Mouse (Mus musculus): ENCODE measurements around the gene Tspan5. TPM values are rescaled to one million over a fixed set of nuclear protein-coding genes. Genes with fewer than 3 reads are reported as not detected.

Gene Tspan5
- total and polyA plus RNA-seq, 3 experiments, result 28.1 to 35.1 TPM; not detected in 1

DNA sequence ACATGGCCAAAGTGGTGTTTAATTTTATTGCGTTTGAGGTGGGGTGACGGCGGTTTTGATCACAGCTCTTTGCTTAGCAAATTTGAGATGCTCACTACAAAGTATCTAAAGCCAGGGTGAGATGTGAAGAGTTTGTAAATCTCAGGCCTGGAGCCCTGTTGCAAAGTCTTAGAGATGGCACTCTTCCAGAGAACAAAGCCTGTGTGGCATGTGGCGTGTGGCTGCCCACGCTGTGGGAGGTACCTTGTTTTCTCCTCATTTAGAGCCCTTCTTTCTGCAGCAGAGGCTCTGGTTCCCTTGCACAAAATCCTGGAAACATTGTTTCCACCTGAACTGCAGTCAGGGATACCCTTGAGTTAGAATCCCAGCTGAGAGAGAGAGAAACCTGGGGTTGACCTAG, 6.2 kb upstream of the Tspan5 start:
- no peak for DNase-seq (ENCODE audit: low read depth, low spot score)
- TF ChIP-seq MYB (IDR thresholded peaks at IDR 0.05; ENCODE audit: low read depth, low read length), result no peak
- no peak for TF ChIP-seq CTCF (IDR thresholded peaks at IDR 0.05 in 2 of 3, conservative IDR thresholded peaks at IDR 0.05 in 1 of 3; ENCODE audit: control insufficient read depth in 1 of 3, insufficient read depth in 1 of 3, low read depth in 2 of 3, low read length in 3 of 3, poor library complexity in 1 of 3, severe bottlenecking in 1 of 3)
- no peak for TF ChIP-seq NELFE (IDR thresholded peaks at IDR 0.05; ENCODE audit: low read depth, low read length)
- TF ChIP-seq MAFK (IDR thresholded peaks at IDR 0.05; ENCODE audit: borderline replicate concordance, low read depth, low read length), result no peak
- no peak for TF ChIP-seq CHD2 (IDR thresholded peaks at IDR 0.05; ENCODE audit: low read length)
- no peak for TF ChIP-seq TAL1 (IDR thresholded peaks at IDR 0.05; ENCODE audit: low read length)
- TF ChIP-seq MEF2A (IDR thresholded peaks at IDR 0.05; ENCODE audit: extremely low read depth, insufficient replicate concordance, low read depth, low read length, poor library complexity, severe bottlenecking), result no peak
- no peak for TF ChIP-seq JUND (IDR thresholded peaks at IDR 0.05; ENCODE audit: low read depth, low read length)
- TF ChIP-seq ELF1 (IDR thresholded peaks at IDR 0.05; ENCODE audit: low read depth, low read length), result no peak
- TF ChIP-seq GABPA (IDR thresholded peaks at IDR 0.05; ENCODE audit: low read depth, low read length), result no peak
- no peak for TF ChIP-seq MAZ (IDR thresholded peaks at IDR 0.05; ENCODE audit: low read depth, low read length)
- no peak for TF ChIP-seq KAT2A (conservative IDR thresholded peaks at IDR 0.05; ENCODE audit: low read depth, low read length)
- no peak for TF ChIP-seq MYC (IDR thresholded peaks at IDR 0.05; ENCODE audit: low read depth, low read length)
- no peak for TF ChIP-seq E2F4 (IDR thresholded peaks at IDR 0.05; ENCODE audit: borderline replicate concordance, low read depth, low read length)
- TF ChIP-seq USF2 (IDR thresholded peaks at IDR 0.05; ENCODE audit: borderline replicate concordance in 1 of 2, insufficient read depth in 1 of 2, low read depth in 1 of 2, low read length in 2 of 2), result no peak
- no peak for TF ChIP-seq MAX (IDR thresholded peaks at IDR 0.05; ENCODE audit: low read length)
- no peak for TF ChIP-seq USF1 (IDR thresholded peaks at IDR 0.05; ENCODE audit: low read depth, low read length)
- H3K27me3 ChIP-seq (ENCODE audit: control insufficient read depth in 1 of 2, insufficient read depth in 2 of 2, low read length in 2 of 2), result no peaks in the 10 kb centered on the region

DNA sequence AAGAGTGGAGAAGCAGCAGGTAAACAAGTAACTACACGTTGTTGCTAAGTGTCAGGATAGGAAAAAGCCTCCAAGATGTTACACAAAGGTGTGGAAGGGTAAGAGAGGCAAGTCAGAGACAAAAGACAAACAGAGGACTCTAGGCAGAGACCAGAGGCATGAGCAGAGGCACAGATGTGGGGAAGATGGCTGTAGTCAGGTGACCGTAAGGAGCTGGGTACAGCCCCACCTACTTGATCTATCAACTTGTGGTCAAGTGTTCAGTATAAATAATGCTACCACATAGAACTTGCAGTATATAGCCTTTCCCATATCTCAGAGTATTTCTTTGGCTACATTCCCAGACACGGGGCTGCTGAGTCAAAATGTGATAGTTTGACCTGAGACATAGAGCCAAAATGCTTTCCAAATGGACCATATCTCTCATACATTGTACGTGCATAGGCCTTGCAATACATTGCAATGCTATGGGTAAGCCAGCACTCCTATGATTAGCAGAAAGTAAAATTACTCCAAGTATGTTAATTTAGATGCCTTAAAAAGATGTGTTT, 2.8 kb upstream of the Tspan5 start:
- peak; percentile 61 for DNase-seq (ENCODE audit: low read depth, low spot score)
- Histone ChIP-seq H3K79me2 (ENCODE audit: control insufficient read depth, insufficient read depth, low read length, poor library complexity) (peaks cover 19% of the 10 kb centered on the region), H3K27me3 (ENCODE audit: control insufficient read depth in 1 of 2, insufficient read depth in 2 of 2, low read length in 2 of 2) (no peaks in the 10 kb centered on the region), H3K4me1 (ENCODE audit: control insufficient read depth in 1 of 2, insufficient read depth in 2 of 2, low read length in 2 of 2) (peaks cover 20 to 35% of the 10 kb centered on the region in 2 experiments), H3K36me3 (ENCODE audit: control insufficient read depth in 1 of 2, insufficient read depth in 2 of 2, low read length in 2 of 2) (peaks cover 0 to 28% of the 10 kb centered on the region in 2 experiments; a peak in 2 of 4 replicates), H3K9ac (ENCODE audit: control insufficient read depth, low read depth, low read length, poor library complexity, severe bottlenecking) (no peak overlapping the region), H3K4me3 (ENCODE audit: control insufficient read depth in 1 of 2, insufficient read depth in 1 of 2, low read depth in 2 of 2, low read length in 2 of 2) (no peak overlapping the region), H3K9me3 (replicated peaks; ENCODE audit: insufficient read depth, low read length) (no peaks in the 10 kb centered on the region), H3K27ac (ENCODE audit: control insufficient read depth, low read depth, low read length) (peak overlapping the region; percentile 59)
- TF ChIP-seq UBTF (IDR thresholded peaks at IDR 0.05; ENCODE audit: borderline replicate concordance, insufficient read depth, low read depth, low read length) (no peak), ETS1 (IDR thresholded peaks at IDR 0.05; ENCODE audit: low read depth, low read length) (peak; percentile 75), RCOR1 (IDR thresholded peaks at IDR 0.05; ENCODE audit: low read depth, low read length) (no peak), TCF12 (IDR thresholded peaks at IDR 0.05; ENCODE audit: low read depth, low read length) (peak; percentile 54; the same call in 1 of the 2 replicates), GATA1 (IDR thresholded peaks at IDR 0.05; ENCODE audit: low read depth, low read length) (peak; percentile 35; the same call in 1 of the 2 replicates), USF2 (IDR thresholded peaks at IDR 0.05; ENCODE audit: borderline replicate concordance in 1 of 2, insufficient read depth in 1 of 2, low read depth in 1 of 2, low read length in 2 of 2) (0 out of 4 replicates have a peak, but pooled peaks of 1 of the 2 experiments have one; percentile 40), ZNF384 (IDR thresholded peaks at IDR 0.05; ENCODE audit: low read depth, low read length) (no peak), SIN3A (IDR thresholded peaks at IDR 0.05; ENCODE audit: low read length) (peak; percentile 42; the same call in 1 of the 2 replicates), BHLHE40 (IDR thresholded peaks at IDR 0.05; ENCODE audit: borderline replicate concordance, low read depth, low read length) (peak; percentile 49; the same call in 1 of the 2 replicates), ZMIZ1 (IDR thresholded peaks at IDR 0.05; ENCODE audit: low read depth, low read length) (no peak), KAT2A (conservative IDR thresholded peaks at IDR 0.05; ENCODE audit: low read depth, low read length) (no peak), EP300 (IDR thresholded peaks at IDR 0.05; ENCODE audit: low read depth in 1 of 2, low read length in 2 of 2) (peak in 1 of 2 experiments; percentile 65; a peak in 3 of 4 replicates), TBP (IDR thresholded peaks at IDR 0.05; ENCODE audit: low read depth, low read length) (no peak), RAD21 (IDR thresholded peaks at IDR 0.05; ENCODE audit: low read depth, low read length) (no peak), GABPA (IDR thresholded peaks at IDR 0.05; ENCODE audit: low read depth, low read length) (no peak), MXI1 (IDR thresholded peaks at IDR 0.05; ENCODE audit: low read depth, low read length) (peak; percentile 51; the same call in 1 of the 2 replicates), USF1 (IDR thresholded peaks at IDR 0.05; ENCODE audit: low read depth, low read length) (peak; percentile 84), JUND (IDR thresholded peaks at IDR 0.05; ENCODE audit: low read depth, low read length) (no peak)

More for the DNA sequence above, 6.2 kb upstream of the Tspan5 start:
- H3K9ac ChIP-seq (ENCODE audit: control insufficient read depth, low read depth, low read length, poor library complexity, severe bottlenecking), result no peak overlapping the region
- no peaks in the 10 kb centered on the region; the same call in 1 of the 2 replicates for H3K79me2 ChIP-seq (ENCODE audit: control insufficient read depth, insufficient read depth, low read length, poor library complexity)
- H3K36me3 ChIP-seq (ENCODE audit: control insufficient read depth in 1 of 2, insufficient read depth in 2 of 2, low read length in 2 of 2), result peaks cover 0 to 22% of the 10 kb centered on the region in 2 experiments; a peak in 2 of 4 replicates
- H3K4me1 ChIP-seq (ENCODE audit: control insufficient read depth in 1 of 2, insufficient read depth in 2 of 2, low read length in 2 of 2), result peaks cover 11 to 17% of the 10 kb centered on the region in 2 experiments
- H3K4me3 ChIP-seq (ENCODE audit: control insufficient read depth in 1 of 2, insufficient read depth in 1 of 2, low read depth in 2 of 2, low read length in 2 of 2), result no peak overlapping the region
- no peak overlapping the region for H3K27ac ChIP-seq (ENCODE audit: control insufficient read depth, low read depth, low read length)
- H3K9me3 ChIP-seq (replicated peaks; ENCODE audit: insufficient read depth, low read length), result no peaks in the 10 kb centered on the region

All from MEL (cell line).